Mouse (Mus musculus): ENCODE results near the gene Echs1.
"Not testable (repeated sequence)": the region's sequence is repeated elsewhere in the genome, so short reads cannot be mapped to it uniquely, and the experiment has no call there.

DNA sequence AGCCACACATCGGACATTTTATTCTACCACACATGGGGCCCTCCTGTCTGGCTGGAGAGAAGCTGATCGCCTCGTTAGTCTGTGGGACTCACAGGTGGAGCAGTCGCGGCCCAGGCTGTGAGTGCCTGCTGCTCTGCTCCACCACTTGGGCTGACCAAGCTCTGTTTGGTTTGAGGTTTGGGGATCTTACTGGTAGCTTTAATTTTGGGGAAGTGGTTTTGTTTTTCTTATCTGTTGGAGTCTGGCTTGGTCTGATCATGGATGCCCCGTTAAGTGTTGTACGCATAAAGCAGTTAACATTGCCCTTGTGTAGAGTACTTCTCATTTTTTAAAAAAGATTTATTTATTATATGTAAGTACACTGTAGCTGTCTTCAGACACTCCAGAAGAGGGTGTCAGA lies 17.8 kb upstream of the Echs1 start:
- not testable (repeated sequence) for TF ChIP-seq CTCF (IDR thresholded peaks at IDR 0.05; ENCODE audit: borderline replicate concordance, extremely low read depth, insufficient read depth, insufficient read length); POLR2A (IDR thresholded peaks at IDR 0.05; ENCODE audit: borderline replicate concordance, extremely low read depth, insufficient read depth, insufficient read length, poor library complexity, severe bottlenecking)

Data from brain, embryonic 14.5 days (tissue).